In genomic region chr16:4932429-4932828, GRCm38 (mm10) we compare ENCODE assay signal across 12 mouse cellular contexts. TPM values are rescaled to one million over a fixed set of nuclear protein-coding genes. Genes with fewer than 3 reads are reported as not detected.
A peak's percentile ranks its signal among the peaks of the same experiment; 100 is the strongest.
DNase-seq lines count a peak whose midpoint lies in the region; ATAC-seq and TF ChIP-seq lines count a peak whose summit lies in the region.
"Had no signal": no experiment of that assay in that cellular context is flagged by ENCODE, and none has a peak within 500 bp of the region (broad histone marks: within the 10 kb centered on the region; RNA-seq: fewer than 3 reads in every experiment).

No protein-coding gene starts in this region.

- H3K9me3 ChIP-seq in midbrain, postnatal 0 days (ENCODE audit: low read length) = no peaks in the 10 kb centered on the region
- H3K9me3 ChIP-seq in midbrain, embryonic 10.5 days (replicated peaks) = no peaks in the 10 kb centered on the region
- H3K9me3 ChIP-seq in kidney, postnatal 0 days (replicated peaks; ENCODE audit: low read length) = no peaks in the 10 kb centered on the region
- H3K9me3 ChIP-seq: liver, embryonic 15.5 days; stomach, embryonic 15.5 days had no signal

- H3K27me3 ChIP-seq in midbrain, postnatal 0 days (ENCODE audit: insufficient read depth, low read length) = no peaks in the 10 kb centered on the region
- H3K27me3 ChIP-seq in midbrain, embryonic 10.5 days (ENCODE audit: low read depth, poor library complexity, severe bottlenecking) = no peaks in the 10 kb centered on the region
- H3K27me3 ChIP-seq in kidney, postnatal 0 days (ENCODE audit: insufficient read depth, low read length) = no peaks in the 10 kb centered on the region
- H3K27me3 ChIP-seq in small intestine, adult 2 months (ENCODE audit: control insufficient read depth, insufficient read depth, low read length) = no peaks in the 10 kb centered on the region
- H3K27me3 ChIP-seq: liver, embryonic 15.5 days; Patski; stomach, embryonic 15.5 days had no signal

- TF ChIP-seq CTCF in midbrain, postnatal 0 days (IDR thresholded peaks at IDR 0.05) = no peak
- TF ChIP-seq CTCF in kidney, postnatal 0 days (IDR thresholded peaks at IDR 0.05; ENCODE audit: low read depth) = peak; percentile 27; the same call in 1 of the 2 replicates
- TF ChIP-seq CTCF in small intestine, adult 2 months (IDR thresholded peaks at IDR 0.05; ENCODE audit: extremely low read depth, insufficient read length, insufficient replicate concordance, low read depth, low read length) = no peak

- peak; percentile 94 for DNase-seq in heart, adult 11 months
- no peak for DNase-seq in heart, adult 8-10 months (ENCODE audit: low spot score)
- peak; percentile 40 for DNase-seq in midbrain, postnatal 0 days (ENCODE audit: low spot score)
- no peak for DNase-seq in midbrain, embryonic 10.5 days (ENCODE audit: low spot score)
- DNase-seq in kidney, postnatal 0 days (ENCODE audit: low spot score) = peak; percentile 55
- DNase-seq in layer of hippocampus, adult 18-20 months (ENCODE audit: low spot score in 2 of 2) = no peak
- no peak for DNase-seq in frontal cortex, postnatal 36 days (ENCODE audit: low spot score in 2 of 2)

- no peak for ATAC-seq in midbrain, postnatal 0 days (ENCODE audit: low FRiP score)
- peak; percentile 86 for ATAC-seq in kidney, postnatal 0 days (replicated peaks; ENCODE audit: low FRiP score, low read depth)
- ATAC-seq: Patski had no signal

- no peak overlapping the region for H3K9ac ChIP-seq in midbrain, postnatal 0 days (replicated peaks; ENCODE audit: low read length, poor library complexity, severe bottlenecking)
- no peak overlapping the region for H3K9ac ChIP-seq in kidney, postnatal 0 days (ENCODE audit: low read depth, low read length)
- H3K9ac ChIP-seq: liver, embryonic 15.5 days; stomach, embryonic 15.5 days had no signal

- WGBS in midbrain, postnatal 0 days = 79% methylated on average over 3 of the region's 3 CpGs
- 90% methylated on average over 3 of the region's 3 CpGs for WGBS in midbrain, embryonic 10.5 days
- WGBS in kidney, postnatal 0 days = 63% methylated on average over 3 of the region's 3 CpGs
- WGBS in small intestine, adult 2 months = 45% methylated on average over 3 of the region's 3 CpGs

- H3K4me3 ChIP-seq in midbrain, postnatal 0 days (ENCODE audit: low read depth, low read length) = no peak overlapping the region
- no peak overlapping the region for H3K4me3 ChIP-seq in midbrain, embryonic 10.5 days
- no peak overlapping the region for H3K4me3 ChIP-seq in kidney, postnatal 0 days (replicated peaks; ENCODE audit: low read depth, low read length)
- no peak overlapping the region for H3K4me3 ChIP-seq in small intestine, adult 2 months (ENCODE audit: low read depth, low read length)
- H3K4me3 ChIP-seq: liver, embryonic 15.5 days; myocyte; stomach, embryonic 15.5 days had no signal

- peaks cover 77% of the 10 kb centered on the region for H3K36me3 ChIP-seq in midbrain, postnatal 0 days (ENCODE audit: insufficient read depth, low read length)
- H3K36me3 ChIP-seq in midbrain, embryonic 10.5 days = peaks cover 98% of the 10 kb centered on the region
- H3K36me3 ChIP-seq in kidney, postnatal 0 days (ENCODE audit: insufficient read depth, low read length) = peaks cover 67% of the 10 kb centered on the region
- H3K36me3 ChIP-seq in small intestine, adult 2 months (ENCODE audit: control insufficient read depth, insufficient read depth, low read length) = peaks cover 72% of the 10 kb centered on the region

- H3K4me2 ChIP-seq in midbrain, postnatal 0 days (ENCODE audit: low read depth, low read length, poor library complexity, severe bottlenecking) = no peak overlapping the region
- H3K4me2 ChIP-seq in kidney, postnatal 0 days (ENCODE audit: low read length) = no peak overlapping the region
- H3K4me2 ChIP-seq: liver, embryonic 15.5 days; stomach, embryonic 15.5 days had no signal

- no peak for TF ChIP-seq POLR2A in small intestine, adult 2 months (IDR thresholded peaks at IDR 0.05; ENCODE audit: low read depth, low read length)

- H3K4me1 ChIP-seq in midbrain, postnatal 0 days (ENCODE audit: insufficient read depth, low read length) = no peaks in the 10 kb centered on the region
- H3K4me1 ChIP-seq in midbrain, embryonic 10.5 days = no peaks in the 10 kb centered on the region
- H3K4me1 ChIP-seq in kidney, postnatal 0 days (replicated peaks; ENCODE audit: insufficient read depth, low read length) = no peaks in the 10 kb centered on the region
- peaks cover 9% of the 10 kb centered on the region for H3K4me1 ChIP-seq in small intestine, adult 2 months (ENCODE audit: control insufficient read depth, insufficient read depth, insufficient read length, low read length)
- H3K4me1 ChIP-seq: stomach, embryonic 15.5 days had no signal

- no peak overlapping the region for H3K27ac ChIP-seq in midbrain, postnatal 0 days (ENCODE audit: low read depth, low read length)
- no peak overlapping the region for H3K27ac ChIP-seq in midbrain, embryonic 10.5 days (replicated peaks)
- peak overlapping the region; percentile 47; the same call in 1 of the 2 replicates for H3K27ac ChIP-seq in kidney, postnatal 0 days
- peak overlapping the region; percentile 31; the same call in 1 of the 2 replicates for H3K27ac ChIP-seq in small intestine, adult 2 months (ENCODE audit: insufficient read depth, low read depth, low read length)
- H3K27ac ChIP-seq: liver, embryonic 15.5 days; stomach, embryonic 15.5 days had no signal

RNA-seq across cellular contexts. Expression of gene Nudt16l1, which starts 6.1 kb away (rescaled TPM):
- total RNA-seq in heart, adult 8-10 months (2022) = 10 to 100 TPM; 14.2 to 20.0 (median 16.6) TPM
- total RNA-seq in midbrain, postnatal 0 days (2014; rRNA removed) = 46.7 and 48.6 TPM in 2 replicates
- polyA plus RNA-seq in midbrain, postnatal 0 days (2015; fragmentation: Nextera tagmentation; extraction: Ambion mirVana) = 103 and 117 TPM in 2 replicates
- polyA plus RNA-seq in midbrain, embryonic 10.5 days (2016; fragmentation: Nextera tagmentation; extraction: Ambion mirVana) = 136 and 141 TPM in 2 replicates
- 152 and 161 TPM in 2 replicates for polyA plus RNA-seq in kidney, postnatal 0 days (2015; fragmentation: Nextera tagmentation; extraction: Ambion mirVana)
- polyA plus RNA-seq in small intestine, adult 2 months (2012; rRNA removed) = 23.7 and 42.6 TPM in 2 replicates
- total RNA-seq in layer of hippocampus, adult 18-20 months (2021) = 10 to 100 TPM; 73.0 to 78.3 TPM

RNA-seq across cellular contexts. Expression of gene Anks3, which starts 31.6 kb away (rescaled TPM):
- 10 to 100 TPM; 10.6 to 13.3 (median 12.2) TPM for total RNA-seq in heart, adult 8-10 months (2022)
- total RNA-seq in midbrain, postnatal 0 days (2014; rRNA removed) = 36.7 and 62.2 TPM in 2 replicates
- 44.3 and 46.9 TPM in 2 replicates for polyA plus RNA-seq in midbrain, postnatal 0 days (2015; fragmentation: Nextera tagmentation; extraction: Ambion mirVana)
- 54.5 and 62.1 TPM in 2 replicates for polyA plus RNA-seq in midbrain, embryonic 10.5 days (2016; fragmentation: Nextera tagmentation; extraction: Ambion mirVana)
- 54.1 and 55.9 TPM in 2 replicates for polyA plus RNA-seq in kidney, postnatal 0 days (2015; fragmentation: Nextera tagmentation; extraction: Ambion mirVana)
- 17.9 and 34.8 TPM in 2 replicates for polyA plus RNA-seq in small intestine, adult 2 months (2012; rRNA removed)
- total RNA-seq in layer of hippocampus, adult 18-20 months (2021) = 10 to 100 TPM; 70.2 to 71.8 TPM

RNA-seq across cellular contexts. Expression of gene Mgrn1, which starts 46.4 kb away (rescaled TPM):
- 100 to 1,000 TPM; 166 to 200 (median 185) TPM for total RNA-seq in heart, adult 8-10 months (2022)
- 199 and 221 TPM in 2 replicates for total RNA-seq in midbrain, postnatal 0 days (2014; rRNA removed)
- 117 and 127 TPM in 2 replicates for polyA plus RNA-seq in midbrain, postnatal 0 days (2015; fragmentation: Nextera tagmentation; extraction: Ambion mirVana)
- polyA plus RNA-seq in midbrain, embryonic 10.5 days (2016; fragmentation: Nextera tagmentation; extraction: Ambion mirVana) = 68.5 and 78.2 TPM in 2 replicates
- 85.9 and 99.0 TPM in 2 replicates for polyA plus RNA-seq in kidney, postnatal 0 days (2015; fragmentation: Nextera tagmentation; extraction: Ambion mirVana)
- polyA plus RNA-seq in small intestine, adult 2 months (2012; rRNA removed) = 81.9 and 164 TPM in 2 replicates
- total RNA-seq in layer of hippocampus, adult 18-20 months (2021) = 100 to 1,000 TPM; 214 to 215 TPM

RNA-seq across cellular contexts. Expression of gene Ubald1, which starts 52.3 kb away (rescaled TPM):
- 10 to 100 TPM; 14.6 to 20.6 (median 19.2) TPM for total RNA-seq in heart, adult 8-10 months (2022)
- 30.3 and 35.0 TPM in 2 replicates for total RNA-seq in midbrain, postnatal 0 days (2014; rRNA removed)
- polyA plus RNA-seq in midbrain, postnatal 0 days (2015; fragmentation: Nextera tagmentation; extraction: Ambion mirVana) = 79.9 and 82.5 TPM in 2 replicates
- 29.6 and 36.0 TPM in 2 replicates for polyA plus RNA-seq in midbrain, embryonic 10.5 days (2016; fragmentation: Nextera tagmentation; extraction: Ambion mirVana)
- 39.4 and 41.5 TPM in 2 replicates for polyA plus RNA-seq in kidney, postnatal 0 days (2015; fragmentation: Nextera tagmentation; extraction: Ambion mirVana)
- 21.0 and 37.1 TPM in 2 replicates for polyA plus RNA-seq in small intestine, adult 2 months (2012; rRNA removed)
- 10 to 100 TPM; 96.1 to 98.1 TPM for total RNA-seq in layer of hippocampus, adult 18-20 months (2021)

Comparison
In these comparisons a context has a peak if more than half of its experiments do, and no peak if none do; other contexts are left out.
1. DNase-seq: peak in heart, adult 11 months (single experiment), midbrain, postnatal 0 days (single experiment) and kidney, postnatal 0 days (single experiment); none in heart, adult 8-10 months (single experiment), midbrain, embryonic 10.5 days (single experiment), layer of hippocampus, adult 18-20 months (0 of 2) and frontal cortex, postnatal 36 days (0 of 2).
2. H3K27ac ChIP-seq: peak in kidney, postnatal 0 days (single experiment) and small intestine, adult 2 months (single experiment); none in midbrain, postnatal 0 days (single experiment) and midbrain, embryonic 10.5 days (single experiment).